Mouse (Mus musculus): ENCODE measurements at regions not wholly inside any gene's neighbourhood (a gene's known extent, or its start where the extent isn't known, plus 50 kb on each side); places are given as distances from the start of the nearest gene placed in this dataset.

- no peak for DNase-seq (ENCODE audit: low read depth, low spot score)
Observed at GRCm38 (mm10) chr12:52400099-52400498, 103.7 kb upstream of the Arhgap5 start.

GRCm38 (mm10) chr12:52402711-52403110 is 101.1 kb upstream of the Arhgap5 start:
- no peak for DNase-seq (ENCODE audit: low read depth, low spot score)

GRCm38 (mm10) chr12:52406386-52406785 is 97.4 kb upstream of the Arhgap5 start:
- DNase-seq (ENCODE audit: low read depth, low spot score): no peak

- DNase-seq (ENCODE audit: low read depth, low spot score): no peak
Observed at GRCm38 (mm10) chr12:52408307-52408895, 95.4 kb upstream of the Arhgap5 start.

GRCm38 (mm10) chr12:52409221-52409620 is 94.6 kb upstream of the Arhgap5 start:
- DNase-seq (ENCODE audit: low read depth, low spot score): no peak

GRCm38 (mm10) chr12:52412172-52412571 is 91.6 kb upstream of the Arhgap5 start:
- no peak for DNase-seq (ENCODE audit: low read depth, low spot score)

GRCm38 (mm10) chr12:52413046-52413473 is 90.7 kb upstream of the Arhgap5 start:
- peak; percentile 37 for DNase-seq (ENCODE audit: low read depth, low spot score)

- DNase-seq (ENCODE audit: low read depth, low spot score): no peak
Observed at GRCm38 (mm10) chr12:52422729-52423128, 81.0 kb upstream of the Arhgap5 start.

GRCm38 (mm10) chr12:52424336-52425034 is 79.3 kb upstream of the Arhgap5 start:
- no peak for DNase-seq (ENCODE audit: low read depth, low spot score)

- DNase-seq (ENCODE audit: low read depth, low spot score): no peak
Observed at GRCm38 (mm10) chr12:52429935-52430334, 73.8 kb upstream of the Arhgap5 start.

- DNase-seq (ENCODE audit: low read depth, low spot score): no peak
Observed at GRCm38 (mm10) chr12:52431933-52432332, 71.8 kb upstream of the Arhgap5 start.

GRCm38 (mm10) chr12:52434021-52434420 is 69.8 kb upstream of the Arhgap5 start:
- DNase-seq (ENCODE audit: low read depth, low spot score): no peak

GRCm38 (mm10) chr12:52435321-52435720 is 68.5 kb upstream of the Arhgap5 start:
- DNase-seq (ENCODE audit: low read depth, low spot score): no peak

- DNase-seq (ENCODE audit: low read depth, low spot score): no peak
Observed at GRCm38 (mm10) chr12:52435795-52436211, 68.0 kb upstream of the Arhgap5 start.

GRCm38 (mm10) chr12:52436941-52437340 is 66.8 kb upstream of the Arhgap5 start:
- DNase-seq (ENCODE audit: low read depth, low spot score): no peak

- DNase-seq (ENCODE audit: low read depth, low spot score): no peak
Observed at GRCm38 (mm10) chr12:52439241-52439640, 64.5 kb upstream of the Arhgap5 start.

- no peak for DNase-seq (ENCODE audit: low read depth, low spot score)
Observed at GRCm38 (mm10) chr12:52440868-52441365, 62.9 kb upstream of the Arhgap5 start.

- no peak for DNase-seq (ENCODE audit: low read depth, low spot score)
Observed at GRCm38 (mm10) chr12:52442337-52442736, 61.4 kb upstream of the Arhgap5 start.

- DNase-seq (ENCODE audit: low read depth, low spot score): no peak
Observed at GRCm38 (mm10) chr12:52445731-52446130, 58.0 kb upstream of the Arhgap5 start.

- DNase-seq (ENCODE audit: low read depth, low spot score): no peak
Observed at GRCm38 (mm10) chr12:52446501-52446900, 57.3 kb upstream of the Arhgap5 start.

GRCm38 (mm10) chr12:52447482-52447881 is 56.3 kb upstream of the Arhgap5 start:
- no peak for DNase-seq (ENCODE audit: low read depth, low spot score)

- DNase-seq (ENCODE audit: low read depth, low spot score): no peak
Observed at GRCm38 (mm10) chr12:52448218-52448617, 55.6 kb upstream of the Arhgap5 start.

GRCm38 (mm10) chr12:52453890-52454289 is 49.9 kb upstream of the Arhgap5 start:
- no peak for DNase-seq (ENCODE audit: low read depth, low spot score)
